Mouse (Mus musculus) neural tube, embryonic 13.5 days (tissue): ENCODE data around the gene Gm2022. TPM values are rescaled to one million over a fixed set of nuclear protein-coding genes. Genes with fewer than 3 reads are reported as not detected.
"Not testable (repeated sequence)": the region's sequence is repeated elsewhere in the genome, so short reads cannot be mapped to it uniquely, and the experiment has no call there.

Source experiments
- ATAC-seq: fragments of 200-750 bp; cut with Nextera tagmentation; 2 replicates; pipeline ENCODE4 v1.8.0; 2017; ENCODE audit warnings: low read depth, mild to moderate bottlenecking, moderate TSS enrichment, moderate library complexity
- H3K27ac ChIP-seq: fragments of 300-500 bp; sonication (generic); replicated peaks from 2 replicates; pipeline ENCODE4 v1.5.1; 2015; ENCODE audit warnings: moderate library complexity, mild to moderate bottlenecking, inconsistent platforms
- H3K27me3 ChIP-seq: fragments of 300-500 bp; sonication (generic); 2 replicates; pipeline ENCODE4 v1.6.1; 2015; ENCODE audit warnings: mild to moderate bottlenecking, inconsistent platforms
- H3K36me3 ChIP-seq: fragments of 300-500 bp; sonication (generic); 2 replicates; pipeline ENCODE4 v1.6.1; 2015; ENCODE audit warnings: mild to moderate bottlenecking, inconsistent platforms
- H3K4me1 ChIP-seq: fragments of 300-500 bp; sonication (generic); replicated peaks from 2 replicates; pipeline ENCODE4 v1.6.1; 2015; ENCODE audit warnings: inconsistent platforms
- H3K4me2 ChIP-seq: fragments of 300-500 bp; sonication (generic); 2 replicates; pipeline ENCODE4 v1.6.1; 2015; ENCODE audit warnings: inconsistent platforms, mild to moderate bottlenecking, moderate library complexity
- H3K4me3 ChIP-seq: fragments of 300-500 bp; sonication (generic); 2 replicates; pipeline ENCODE4 v1.5.1; 2015; ENCODE audit warnings: mild to moderate bottlenecking, inconsistent platforms
- H3K9ac ChIP-seq: fragments of 300-500 bp; sonication (generic); 2 replicates; pipeline ENCODE4 v1.6.1; 2015; ENCODE audit warnings: moderate library complexity, mild to moderate bottlenecking, inconsistent platforms
- H3K9me3 ChIP-seq: fragments of 300-500 bp; sonication (generic); 2 replicates; pipeline ENCODE4 v1.6.1; 2016; ENCODE audit warnings: inconsistent platforms
- WGBS: fragments of 180-500 bp; shearing (Covaris S2); methylation state at CpG from one replicate; pipeline ENCODE4 v1.1.7; 2015; 5-methylcytosine and 5-hydroxymethylcytosine counted together
- polyA plus RNA-seq: library from polyadenylated mRNA; unstranded; fragments of >200 nt; fragmentation: Nextera tagmentation; extraction: Ambion mirVana; gene quantifications from 2 replicates; pipeline ENCODE4 v1.2.1, GENCODE M21; 2015

The Gm2022 gene
- not detected in 2 replicates for polyA plus RNA-seq

DNA sequence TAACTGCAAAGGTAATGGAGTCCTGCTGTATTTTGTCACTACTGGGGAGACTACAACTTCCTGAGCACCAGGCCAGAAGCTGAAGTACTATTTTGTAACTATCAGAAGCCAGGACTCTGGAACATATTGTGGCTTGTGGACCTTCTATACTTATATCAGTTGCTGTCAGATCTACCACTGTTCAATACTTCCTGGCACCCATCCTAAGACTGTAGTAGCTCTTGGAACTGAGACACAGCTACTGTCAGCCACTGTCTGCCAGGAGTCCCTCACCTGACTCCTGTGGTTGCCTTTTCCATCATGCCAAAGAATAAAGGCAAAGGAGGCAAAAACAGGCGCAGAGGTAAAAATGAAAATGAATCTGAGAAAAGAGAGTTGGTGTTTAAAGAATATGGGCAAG is at the start of gene Gm2022:
TSS of gene Gm2022 (plus strand) at position 301 of the 400 bp plus-strand sequence.
- H3K9ac ChIP-seq, H3K36me3 ChIP-seq, H3K27ac ChIP-seq, H3K27me3 ChIP-seq, H3K4me2 ChIP-seq, H3K9me3 ChIP-seq, H3K4me3 ChIP-seq, ATAC-seq, H3K4me1 ChIP-seq: not testable (repeated sequence)
- WGBS: 67% methylated on average over 1 of the region's 1 CpGs

DNA sequence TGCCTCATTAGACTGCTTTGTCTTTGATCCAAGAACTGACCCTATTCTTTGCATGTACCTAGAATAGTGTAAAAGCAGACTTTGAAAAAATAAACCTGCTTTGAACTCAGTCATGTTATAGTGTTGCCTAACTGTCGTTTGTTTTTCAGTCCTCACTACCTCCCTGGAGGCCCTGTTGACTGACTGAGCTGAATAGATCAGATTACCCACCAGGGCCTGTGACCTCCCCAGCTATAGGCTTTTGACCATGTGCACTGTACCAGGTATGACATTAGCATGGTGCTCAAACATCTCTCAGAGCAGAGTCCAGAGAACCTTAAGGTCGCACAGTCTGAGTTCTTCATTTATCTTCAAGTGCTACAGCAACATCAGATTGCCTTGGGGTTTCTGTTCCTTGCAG is 44.5 kb upstream of the Gm2022 start:
- H3K9me3 ChIP-seq, ATAC-seq, H3K36me3 ChIP-seq, H3K9ac ChIP-seq, H3K4me2 ChIP-seq, H3K27me3 ChIP-seq, H3K4me1 ChIP-seq, H3K27ac ChIP-seq, H3K4me3 ChIP-seq: not testable (repeated sequence)
- no CpG with 5 or more reads among the region's 2 CpGs for WGBS

DNA sequence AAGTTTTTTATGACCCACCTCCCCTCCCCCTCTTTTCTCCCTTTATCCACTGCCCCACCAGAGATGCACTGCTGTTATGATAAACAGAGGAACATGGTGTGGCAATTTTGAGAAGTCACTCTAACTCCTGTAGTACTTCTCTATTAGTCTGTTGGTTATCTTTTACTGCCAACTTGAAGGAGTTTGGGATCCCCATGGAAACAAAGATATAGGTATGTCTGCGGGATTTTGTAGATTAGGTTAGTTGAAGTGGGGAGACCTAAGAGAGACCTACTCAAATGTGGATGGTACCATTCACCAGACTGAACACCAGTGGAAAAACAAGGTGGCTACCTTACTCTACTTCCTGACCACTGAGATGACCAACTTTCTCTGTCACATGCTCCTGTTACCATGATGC is 39.1 kb upstream of the Gm2022 start:
- not testable (repeated sequence) for H3K4me2 ChIP-seq, H3K27ac ChIP-seq, H3K36me3 ChIP-seq, H3K4me3 ChIP-seq, H3K9ac ChIP-seq, H3K9me3 ChIP-seq, H3K27me3 ChIP-seq, ATAC-seq, H3K4me1 ChIP-seq
- 71% methylated on average over 1 of the region's 1 CpGs for WGBS

DNA sequence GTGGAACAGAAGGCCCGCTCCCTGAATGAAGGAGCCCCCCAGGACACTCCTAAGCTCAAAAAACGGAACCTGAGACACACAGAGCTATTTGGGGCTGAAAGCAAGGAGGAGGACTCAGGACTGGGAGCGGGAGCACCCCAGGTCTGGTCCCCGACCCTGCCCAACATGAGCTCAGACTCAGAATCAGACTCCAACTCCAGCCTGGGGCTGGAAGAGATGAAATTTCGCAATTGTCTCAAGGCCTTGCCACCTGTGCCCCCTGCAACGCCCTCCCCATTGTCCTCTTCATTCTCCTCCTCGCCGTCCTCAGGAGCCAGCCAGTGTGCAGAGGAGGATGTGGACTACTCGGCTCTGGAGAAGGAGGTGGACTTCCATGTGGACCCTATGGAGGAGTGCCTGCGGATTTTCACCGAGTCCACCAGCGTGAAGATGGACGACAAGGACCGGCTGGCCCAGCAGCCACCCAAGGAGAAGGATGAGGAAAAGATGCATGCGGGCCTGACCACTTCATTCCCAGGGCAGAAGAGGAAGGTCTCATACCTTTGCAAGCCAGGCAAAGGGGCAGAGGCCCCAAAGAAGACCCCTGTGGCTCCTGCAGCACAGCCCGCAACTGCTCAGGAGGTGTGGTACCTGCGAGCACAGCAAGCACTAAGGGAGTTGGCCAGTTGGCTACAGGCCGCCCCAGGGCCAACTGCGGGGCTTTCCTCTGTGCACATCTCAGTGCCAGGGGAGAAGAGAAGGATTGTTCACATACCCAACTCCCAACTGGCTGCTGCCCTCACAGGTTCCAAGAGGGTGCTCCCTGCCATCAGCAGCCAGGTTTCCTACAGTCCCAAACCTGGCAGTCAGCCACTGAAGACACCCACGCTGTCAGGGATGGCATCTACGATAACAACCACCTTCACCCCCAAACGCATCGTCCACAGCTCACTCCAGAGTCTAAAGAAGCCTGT is 33.2 kb upstream of the Gm2022 start:
- not testable (repeated sequence) for H3K4me3 ChIP-seq, H3K27ac ChIP-seq, H3K4me2 ChIP-seq, H3K9ac ChIP-seq, H3K4me1 ChIP-seq, H3K27me3 ChIP-seq, H3K9me3 ChIP-seq, H3K36me3 ChIP-seq, ATAC-seq
- WGBS: 89% methylated on average over 23 of the region's 23 CpGs

DNA sequence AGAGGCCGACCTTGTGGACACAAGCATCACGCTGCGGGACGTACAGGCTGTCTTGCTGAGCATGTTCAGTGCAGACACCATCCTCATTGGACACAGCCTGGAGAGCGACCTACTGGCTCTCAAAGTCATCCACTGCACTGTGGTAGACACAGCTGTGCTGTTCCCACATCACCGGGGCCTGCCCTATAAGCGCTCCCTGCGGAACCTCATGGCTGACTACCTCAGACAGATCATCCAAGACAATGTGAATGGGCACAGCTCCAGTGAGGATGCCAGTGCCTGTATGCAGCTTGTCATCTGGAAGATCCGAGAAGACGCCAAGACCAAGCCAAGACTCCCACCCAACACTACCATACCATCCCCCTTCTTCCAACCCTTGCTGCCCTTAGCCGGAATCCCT is 31.5 kb upstream of the Gm2022 start:
- not testable (repeated sequence) for H3K27ac ChIP-seq, H3K9me3 ChIP-seq, H3K4me3 ChIP-seq, H3K4me1 ChIP-seq, ATAC-seq, H3K36me3 ChIP-seq, H3K27me3 ChIP-seq, H3K4me2 ChIP-seq, H3K9ac ChIP-seq
- 93% methylated on average over 10 of the region's 11 CpGs for WGBS

- H3K4me3 ChIP-seq: not testable (repeated sequence)
- 80% methylated on average over 2 of the region's 2 CpGs for WGBS
These were observed 31.1 kb upstream of the Gm2022 start for GRCm38 (mm10) chr12:87864048-87864447.

GRCm38 (mm10) chr12:87873772-87874171 is 21.4 kb upstream of the Gm2022 start, which contains the start of gene Gm2016:
Gene Gm2016, plus strand, starts transcription at chr12:87874072.
- not testable (repeated sequence) for H3K9ac ChIP-seq, H3K9me3 ChIP-seq, H3K27ac ChIP-seq, H3K4me3 ChIP-seq, ATAC-seq, H3K27me3 ChIP-seq, H3K4me1 ChIP-seq, H3K36me3 ChIP-seq, H3K4me2 ChIP-seq
- 92% methylated on average over 5 of the region's 5 CpGs for whole genome bisulfite sequencing

More at GRCm38 (mm10) chr12:87864048-87864447, 31.1 kb upstream of the Gm2022 start:
- H3K36me3 ChIP-seq, H3K9me3 ChIP-seq, H3K27ac ChIP-seq, H3K27me3 ChIP-seq, H3K4me1 ChIP-seq, H3K9ac ChIP-seq, H3K4me2 ChIP-seq, ATAC-seq: not testable (repeated sequence)

DNA sequence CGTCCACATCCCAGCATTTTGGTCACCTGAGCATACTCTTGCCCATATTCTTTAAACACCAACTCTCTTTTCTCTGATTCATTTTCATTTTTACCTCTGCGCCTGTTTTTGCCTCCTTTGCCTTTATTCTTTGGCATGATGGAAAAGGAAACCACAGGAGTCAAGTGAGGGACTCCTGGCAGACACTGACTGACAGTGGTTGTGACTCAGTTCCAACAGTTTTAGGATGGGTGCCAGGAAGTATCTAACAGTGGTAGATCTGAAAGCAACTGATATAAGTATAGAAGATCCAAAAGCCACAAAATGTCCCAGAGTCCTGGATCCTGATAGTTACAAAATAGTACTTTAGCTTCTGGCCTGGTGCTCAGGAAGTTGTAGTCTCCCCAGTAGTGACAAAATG is 24.6 kb downstream of the Gm2022 start, which contains the start of gene Gm2035:
TSS of gene Gm2035 (minus strand) at position 137 of the 400 bp plus-strand sequence.
- H3K36me3 ChIP-seq, ATAC-seq, H3K4me3 ChIP-seq, H3K27me3 ChIP-seq, H3K4me2 ChIP-seq, H3K9ac ChIP-seq, H3K4me1 ChIP-seq, H3K9me3 ChIP-seq, H3K27ac ChIP-seq: not testable (repeated sequence)
- 81% methylated on average over 2 of the region's 2 CpGs for WGBS

Other genes starting within 250 kb of the Gm2022 start
- gene Gm21319, start 119.6 kb upstream of the Gm2022 start, polyA plus RNA-seq: not detected in 2 replicates
- not detected in 2 replicates for gene Gm21936, start 99.9 kb upstream of the Gm2022 start, polyA plus RNA-seq
- not detected in 2 replicates for gene BB287469, start 78.8 kb upstream of the Gm2022 start, polyA plus RNA-seq
- not detected in 2 replicates for gene Gm2001, start 53.0 kb upstream of the Gm2022 start, polyA plus RNA-seq
- gene Gm2016, start 21.3 kb upstream of the Gm2022 start, polyA plus RNA-seq: not detected in 2 replicates
- not detected in 2 replicates for gene Gm2035, start 24.5 kb downstream of the Gm2022 start, polyA plus RNA-seq
- not detected in 2 replicates for gene Gm2042, start 58.7 kb downstream of the Gm2022 start, polyA plus RNA-seq
- gene Gm2075, start 116.5 kb downstream of the Gm2022 start, polyA plus RNA-seq: not detected in 2 replicates
- gene Gm6803, start 123.4 kb downstream of the Gm2022 start, polyA plus RNA-seq: not detected in 2 replicates
- not detected in 2 replicates for gene Gm2056, start 131.6 kb downstream of the Gm2022 start, polyA plus RNA-seq
- not detected in 2 replicates for gene Gm16368, start 188.3 kb downstream of the Gm2022 start, polyA plus RNA-seq